Mouse (Mus musculus) liver, embryonic 15.5 days (tissue): ENCODE results near the gene Dgki. TPM values are rescaled to one million over a fixed set of nuclear protein-coding genes. Genes with fewer than 3 reads are reported as not detected.
"Not testable (repeated sequence)": the region's sequence is repeated elsewhere in the genome, so short reads cannot be mapped to it uniquely, and the experiment has no call there.

Experiments
- ATAC-seq: fragments of 200-750 bp; cut with Nextera tagmentation; 2 replicates; pipeline ENCODE4 v1.8.0; 2017; ENCODE audit warnings: moderate number of reproducible peaks, mild to moderate bottlenecking, moderate library complexity; ENCODE audit not compliant: insufficient read depth
- H3K27ac ChIP-seq: fragments of 300-500 bp; sonication (generic); replicated peaks from 2 replicates; pipeline ENCODE4 v1.5.1; 2015; ENCODE audit warnings: mild to moderate bottlenecking, inconsistent platforms
- H3K27me3 ChIP-seq: fragments of 300-500 bp; sonication (generic); 2 replicates; pipeline ENCODE4 v1.6.1; 2015; ENCODE audit warnings: mild to moderate bottlenecking, inconsistent platforms
- H3K36me3 ChIP-seq: fragments of 300-500 bp; sonication (generic); replicated peaks from 2 replicates; pipeline ENCODE4 v1.6.1; 2015; ENCODE audit warnings: moderate library complexity, mild to moderate bottlenecking, inconsistent platforms
- H3K4me1 ChIP-seq: fragments of 300-500 bp; sonication (generic); replicated peaks from 2 replicates; pipeline ENCODE4 v1.6.1; 2015; ENCODE audit warnings: inconsistent platforms
- H3K4me2 ChIP-seq: fragments of 300-500 bp; sonication (generic); 2 replicates; pipeline ENCODE4 v1.6.1; 2015; ENCODE audit warnings: moderate library complexity, mild to moderate bottlenecking, inconsistent platforms
- H3K4me3 ChIP-seq: fragments of 300-500 bp; sonication (generic); replicated peaks from 2 replicates; pipeline ENCODE4 v1.5.1; 2015; ENCODE audit warnings: mild to moderate bottlenecking, inconsistent platforms
- H3K9ac ChIP-seq: fragments of 300-500 bp; sonication (generic); 2 replicates; pipeline ENCODE4 v1.6.1; 2015; ENCODE audit warnings: moderate library complexity, mild to moderate bottlenecking, inconsistent platforms
- H3K9me3 ChIP-seq: fragments of 300-500 bp; sonication (generic); replicated peaks from 2 replicates; pipeline ENCODE4 v1.6.1; 2016; ENCODE audit warnings: inconsistent platforms
- WGBS: fragments of 180-500 bp; shearing (Covaris S2); methylation state at CpG from one replicate; pipeline ENCODE4 v1.1.7; 2015; ENCODE audit warnings: mixed read lengths; ENCODE audit not compliant: insufficient replicate concordance; 5-methylcytosine and 5-hydroxymethylcytosine counted together
- polyA plus RNA-seq: library from polyadenylated mRNA; unstranded; fragments of >200 nt; fragmentation: Nextera tagmentation; extraction: Ambion mirVana; gene quantifications from 2 replicates; pipeline ENCODE4 v1.2.1, GENCODE M21; 2015

Dgki gene
- polyA plus RNA-seq, 1 experiment from 2014 or later: 0.08 TPM

DNA sequence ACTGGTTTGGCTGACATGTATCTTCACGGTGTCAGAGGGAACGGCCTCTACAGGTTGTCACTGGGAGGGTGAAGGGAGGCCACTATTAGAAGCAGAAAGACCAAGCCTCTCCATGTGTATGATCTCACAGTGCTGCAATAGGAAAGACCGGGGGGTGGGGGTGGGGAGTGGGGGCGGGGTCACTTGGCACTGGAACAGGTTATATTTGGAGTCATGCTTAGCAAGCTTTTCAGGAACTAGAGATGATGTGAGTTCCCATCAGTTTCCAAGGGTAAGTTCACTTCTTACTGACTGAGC is 156.2 kb downstream of the Dgki start:
- 25% methylated on average over 4 of the region's 4 CpGs for WGBS
- no peak overlapping the region for H3K27ac ChIP-seq
- ATAC-seq: no peak

DNA sequence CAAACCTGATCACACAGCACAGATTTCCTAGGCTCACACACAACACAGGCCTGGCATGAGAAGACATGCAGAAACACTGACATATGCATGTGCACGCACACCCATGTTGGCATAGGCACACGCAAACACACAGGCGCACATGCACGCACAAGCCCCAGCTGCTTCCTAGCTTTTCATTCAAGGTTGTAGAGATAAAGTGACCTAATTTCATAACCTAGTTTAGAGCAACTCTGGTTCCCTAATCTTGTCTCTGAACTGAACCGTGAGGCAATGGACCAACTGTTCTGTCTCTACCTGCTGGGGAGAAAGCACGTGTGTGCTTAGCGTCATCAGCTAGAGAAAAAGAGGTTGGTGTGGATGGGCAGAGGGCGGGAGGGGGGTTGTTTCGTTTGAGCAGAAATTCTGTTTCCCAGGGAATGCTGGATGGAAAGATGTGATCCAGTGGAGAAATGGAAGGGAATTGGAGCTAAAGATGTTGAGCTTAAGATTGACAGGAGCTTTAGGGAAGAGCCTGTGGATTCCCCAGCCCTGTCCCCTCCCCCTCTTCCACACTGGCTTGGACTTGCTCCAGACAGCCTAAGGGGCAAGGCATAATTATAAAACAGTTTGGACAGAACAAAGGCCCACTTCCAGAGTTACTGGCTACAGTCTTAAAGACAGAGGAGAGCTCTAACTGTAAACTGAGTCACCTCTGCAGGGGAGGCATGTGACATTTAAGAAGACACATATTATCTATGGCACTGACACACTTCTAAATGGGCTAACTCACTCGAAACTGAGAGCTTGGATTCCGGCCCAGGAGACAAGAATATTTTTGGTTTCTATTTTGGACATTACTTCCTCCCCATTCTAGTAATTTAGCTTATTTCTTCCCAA is 156.8 kb downstream of the Dgki start:
- 63% methylated on average over 11 of the region's 11 CpGs for WGBS

More for the DNA sequence above, 156.2 kb downstream of the Dgki start:
- Histone ChIP-seq H3K4me2 (no peak overlapping the region), H3K9ac (no peak overlapping the region), H3K9me3 (no peaks in the 10 kb centered on the region), H3K4me1 (no peaks in the 10 kb centered on the region; the same call in 1 of the 2 replicates), H3K4me3 (no peak overlapping the region), H3K36me3 (no peaks in the 10 kb centered on the region), H3K27me3 (no peaks in the 10 kb centered on the region)

DNA sequence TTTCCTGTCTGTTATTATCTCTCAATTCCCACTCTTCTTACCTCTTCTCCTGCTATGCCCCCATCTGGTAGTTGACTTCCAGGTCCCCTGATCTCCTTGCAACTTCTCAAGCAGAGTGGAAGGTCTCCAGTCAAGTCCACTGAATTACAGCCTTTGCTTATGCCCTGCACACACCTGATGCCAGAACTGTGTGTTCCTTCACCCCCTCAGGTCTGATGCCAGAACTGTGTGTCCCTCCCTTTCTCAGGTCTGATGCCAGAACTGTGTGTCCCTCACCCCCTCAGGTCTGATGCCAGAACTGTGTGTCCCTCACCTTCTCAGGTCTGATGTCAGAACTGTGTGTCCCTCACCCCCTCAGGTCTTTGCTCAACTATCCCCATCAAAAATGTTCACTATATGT is 161.2 kb downstream of the Dgki start:
- Histone ChIP-seq H3K4me3 (no peak overlapping the region), H3K9me3 (no peaks in the 10 kb centered on the region), H3K27ac (no peak overlapping the region), H3K4me2 (no peak overlapping the region), H3K9ac (no peak overlapping the region), H3K27me3 (no peaks in the 10 kb centered on the region), H3K36me3 (no peaks in the 10 kb centered on the region), H3K4me1 (no peaks in the 10 kb centered on the region; the same call in 1 of the 2 replicates)
- ATAC-seq: no peak

More for the DNA sequence above, 156.8 kb downstream of the Dgki start:
- H3K9ac ChIP-seq: no peak overlapping the region
- no peak for ATAC-seq
- H3K27ac ChIP-seq: no peak overlapping the region
- no peaks in the 10 kb centered on the region for H3K27me3 ChIP-seq
- H3K9me3 ChIP-seq: no peaks in the 10 kb centered on the region
- no peaks in the 10 kb centered on the region for H3K36me3 ChIP-seq
- no peak overlapping the region for H3K4me2 ChIP-seq
- H3K4me3 ChIP-seq: no peak overlapping the region
- no peaks in the 10 kb centered on the region; the same call in 1 of the 2 replicates for H3K4me1 ChIP-seq

DNA sequence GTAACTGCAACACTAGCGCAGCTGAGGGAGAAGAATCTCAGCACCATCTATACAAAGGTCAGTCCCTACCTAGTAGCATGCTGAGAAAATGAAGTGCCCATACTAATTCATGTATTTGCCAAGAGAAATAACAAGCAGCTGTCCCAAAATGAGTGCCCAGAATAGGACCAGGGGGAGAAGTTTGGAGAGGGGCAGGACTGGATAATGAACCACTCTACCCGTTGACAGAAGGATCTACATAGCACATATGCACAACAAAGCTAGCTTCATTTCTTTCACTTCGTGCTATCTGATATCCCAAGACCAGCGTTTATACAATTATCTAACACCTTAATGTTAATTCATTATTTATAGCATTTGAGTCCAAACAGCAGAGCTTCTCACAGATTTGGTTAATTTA is 168.7 kb downstream of the Dgki start:
- Histone ChIP-seq H3K9ac (no peak overlapping the region), H3K4me3 (no peak overlapping the region), H3K27ac (no peak overlapping the region), H3K4me2 (no peak overlapping the region), H3K9me3 (no peaks in the 10 kb centered on the region), H3K27me3 (no peaks in the 10 kb centered on the region), H3K36me3 (no peaks in the 10 kb centered on the region), H3K4me1 (no peaks in the 10 kb centered on the region)
- WGBS: 60% methylated on average over 4 of the region's 4 CpGs
- no peak for ATAC-seq

DNA sequence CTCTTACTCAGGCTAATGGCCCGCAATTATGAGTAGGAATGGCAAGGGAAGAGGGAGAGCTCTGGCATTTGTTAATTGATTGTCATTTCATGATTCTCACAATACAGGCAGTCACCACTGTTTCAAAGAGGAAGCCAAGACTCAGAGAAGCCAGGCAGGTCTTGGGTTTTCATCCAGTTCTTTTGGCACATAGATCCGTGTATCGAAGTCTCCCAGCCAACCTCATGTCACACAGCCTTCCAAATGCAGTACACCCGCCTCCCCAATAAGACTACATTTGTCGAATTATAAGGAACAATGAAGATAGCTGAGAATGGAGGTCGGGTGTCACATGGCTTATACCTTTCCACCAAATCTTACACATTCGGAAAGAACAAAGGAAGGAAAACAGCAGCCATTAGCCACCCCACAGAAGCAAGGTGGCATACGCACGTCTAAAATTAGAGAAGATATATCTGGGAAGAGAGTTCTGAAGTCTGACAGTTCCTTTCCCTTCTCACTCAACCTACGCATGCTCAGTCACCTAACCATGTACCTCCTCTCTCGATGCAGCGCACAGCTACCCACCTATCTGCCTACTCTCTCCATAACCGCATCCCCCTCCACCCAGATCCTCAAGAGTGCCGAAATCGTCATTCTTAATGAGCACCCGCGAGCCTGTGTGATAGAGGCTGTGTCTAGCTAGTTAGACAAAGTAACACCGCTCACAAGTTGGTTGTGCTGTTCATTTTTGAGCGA is 179.4 kb downstream of the Dgki start:
- no peaks in the 10 kb centered on the region for H3K27me3 ChIP-seq
- no peaks in the 10 kb centered on the region for H3K9me3 ChIP-seq
- no peak overlapping the region for H3K27ac ChIP-seq
- no peak overlapping the region for H3K4me3 ChIP-seq
- H3K36me3 ChIP-seq: no peaks in the 10 kb centered on the region
- H3K9ac ChIP-seq: no peak overlapping the region
- H3K4me1 ChIP-seq: no peaks in the 10 kb centered on the region
- WGBS: 71% methylated on average over 19 of the region's 19 CpGs
- no peak for ATAC-seq
- no peak overlapping the region for H3K4me2 ChIP-seq

DNA sequence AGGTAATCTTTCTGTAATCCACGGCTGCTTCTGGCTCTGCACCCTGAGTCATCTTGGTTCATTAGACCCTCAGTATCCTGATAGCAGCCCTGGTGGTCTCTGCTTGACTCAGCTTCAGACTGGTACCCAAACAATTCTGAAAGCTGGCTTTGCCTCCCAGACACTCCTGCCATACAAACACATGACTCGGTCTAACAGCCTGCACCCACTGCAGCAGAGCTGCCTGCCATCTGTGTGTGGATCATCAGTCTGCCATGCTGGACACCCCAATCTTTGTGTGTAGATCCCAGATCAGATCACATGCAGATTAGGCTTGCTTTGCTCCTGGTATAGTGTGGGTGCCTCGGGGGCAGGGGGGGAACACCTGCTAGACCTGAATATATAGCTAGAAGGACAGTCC is 180.8 kb downstream of the Dgki start:
- Histone ChIP-seq H3K27ac (no peak overlapping the region), H3K9me3 (no peaks in the 10 kb centered on the region), H3K4me3 (no peak overlapping the region), H3K27me3 (no peaks in the 10 kb centered on the region), H3K9ac (no peak overlapping the region), H3K36me3 (no peaks in the 10 kb centered on the region), H3K4me1 (no peaks in the 10 kb centered on the region), H3K4me2 (no peak overlapping the region)
- 38% methylated on average over 3 of the region's 3 CpGs for WGBS
- no peak for ATAC-seq

DNA sequence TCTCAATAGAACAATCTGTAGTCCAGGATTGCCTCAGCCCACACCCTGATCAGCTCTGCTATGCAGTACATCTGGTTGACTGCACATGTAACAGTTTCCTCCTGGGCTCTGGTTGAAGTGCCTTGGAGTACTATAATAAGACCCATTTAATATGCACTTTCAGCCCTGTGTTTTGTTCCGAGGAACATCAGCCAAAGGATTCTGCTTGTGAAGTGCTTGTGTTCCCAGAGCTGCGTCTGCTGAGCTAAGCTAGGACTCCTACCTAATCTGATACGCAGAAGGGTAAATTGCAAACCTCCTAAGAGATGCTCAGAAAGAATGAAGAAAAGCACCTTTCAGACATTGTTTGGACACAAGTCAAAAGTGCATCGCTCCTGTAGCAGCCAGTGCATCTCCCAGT is 186.9 kb downstream of the Dgki start:
- Histone ChIP-seq H3K4me2 (no peak overlapping the region), H3K36me3 (no peaks in the 10 kb centered on the region)

DNA sequence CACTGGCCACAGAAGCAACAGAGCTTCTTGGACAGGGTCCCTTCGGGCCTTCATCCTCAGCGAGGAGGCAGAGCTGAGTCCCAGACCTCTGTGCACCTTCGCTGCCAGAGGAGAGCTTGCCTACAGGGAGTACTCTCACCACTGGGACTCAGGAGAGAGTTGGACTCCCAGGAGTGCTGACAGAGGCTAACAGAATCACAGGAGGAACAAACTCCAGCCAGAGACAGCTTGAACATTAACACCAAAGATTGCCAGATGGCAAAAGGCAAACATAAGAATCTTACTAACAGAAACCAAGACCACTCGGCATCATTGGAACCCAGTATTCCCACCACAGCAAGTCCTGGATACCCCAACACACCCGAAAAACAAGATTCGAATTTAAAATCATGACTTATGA is 193.7 kb downstream of the Dgki start:
- not testable (repeated sequence) for ATAC-seq, H3K27me3 ChIP-seq, H3K36me3 ChIP-seq, H3K9me3 ChIP-seq, H3K4me1 ChIP-seq, H3K9ac ChIP-seq, H3K4me2 ChIP-seq, H3K27ac ChIP-seq, H3K4me3 ChIP-seq
- 62% methylated on average over 6 of the region's 6 CpGs for WGBS

More for the DNA sequence above, 186.9 kb downstream of the Dgki start:
- no peaks in the 10 kb centered on the region for H3K9me3 ChIP-seq
- no peak overlapping the region for H3K4me3 ChIP-seq
- no peak for ATAC-seq
- H3K27me3 ChIP-seq: no peaks in the 10 kb centered on the region
- H3K27ac ChIP-seq: no peak overlapping the region
- H3K4me1 ChIP-seq: no peaks in the 10 kb centered on the region
- WGBS: 69% methylated on average over 4 of the region's 4 CpGs
- no peak overlapping the region for H3K9ac ChIP-seq

DNA sequence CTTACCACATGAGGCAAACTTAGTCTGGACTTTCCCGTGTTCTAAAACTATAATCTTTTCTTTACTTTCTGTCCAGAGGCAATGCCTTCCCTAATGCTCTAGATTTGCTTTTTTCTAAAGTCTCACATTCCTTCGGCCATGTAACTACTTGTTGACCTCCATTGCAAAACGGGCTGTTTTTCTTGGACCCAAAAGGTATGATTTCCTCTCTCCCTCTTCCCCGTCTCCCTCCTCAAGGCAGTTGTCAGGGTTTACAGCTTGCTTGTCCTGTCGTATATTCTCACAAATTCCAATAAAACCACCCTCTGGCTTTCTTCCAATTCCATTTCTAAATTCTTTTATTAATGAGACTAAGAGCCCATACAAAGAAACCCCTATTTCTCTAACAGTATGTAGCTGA is 199.6 kb downstream of the Dgki start:
- no peaks in the 10 kb centered on the region for H3K9me3 ChIP-seq
- WGBS: 62% methylated on average over 5 of the region's 5 CpGs
- no peaks in the 10 kb centered on the region for H3K4me1 ChIP-seq
- no peak overlapping the region for H3K9ac ChIP-seq
- no peak overlapping the region for H3K27ac ChIP-seq
- H3K4me3 ChIP-seq: no peak overlapping the region
- no peaks in the 10 kb centered on the region for H3K27me3 ChIP-seq
- H3K4me2 ChIP-seq: no peak overlapping the region
- no peaks in the 10 kb centered on the region for H3K36me3 ChIP-seq
- no peak for ATAC-seq

DNA sequence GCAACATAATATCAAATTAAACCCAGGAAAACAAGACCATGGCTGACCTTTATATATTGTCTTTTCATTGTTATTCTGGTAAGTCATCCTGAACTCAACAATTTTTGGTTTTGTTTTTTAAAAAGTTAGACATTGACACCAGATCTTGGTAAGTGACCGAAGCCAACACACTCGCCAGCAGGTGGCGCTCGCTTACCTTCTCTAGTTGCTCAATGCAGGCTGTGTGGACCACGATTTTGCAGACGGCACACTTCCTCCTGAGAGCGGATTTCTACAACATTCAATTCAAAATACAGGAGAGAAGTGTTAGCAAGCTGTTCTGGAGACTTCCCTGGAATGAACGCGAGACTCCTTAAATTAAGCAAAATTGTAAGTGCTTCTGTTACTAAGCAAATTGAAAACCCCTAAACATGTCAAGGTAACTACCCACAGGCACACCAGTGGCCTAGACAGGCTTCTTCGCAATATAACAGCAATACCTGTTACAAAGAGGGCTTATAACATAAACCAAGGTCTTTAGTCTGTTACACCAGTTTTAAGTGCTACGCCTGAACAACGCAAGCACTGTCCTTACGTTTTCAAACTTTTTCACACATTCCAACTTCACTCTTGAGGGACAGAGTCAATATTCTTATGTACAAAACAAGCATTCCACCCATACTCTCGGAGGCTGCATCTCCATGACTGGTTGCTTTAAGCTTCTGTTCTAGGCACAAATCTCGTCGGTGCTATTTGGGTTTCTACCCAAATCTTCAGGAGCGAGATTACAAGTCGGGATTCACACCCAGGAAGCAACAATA is 202.4 kb downstream of the Dgki start:
- Histone ChIP-seq H3K4me3 (no peak overlapping the region), H3K4me2 (no peak overlapping the region), H3K27me3 (no peaks in the 10 kb centered on the region), H3K36me3 (no peaks in the 10 kb centered on the region), H3K9me3 (no peaks in the 10 kb centered on the region), H3K4me1 (no peaks in the 10 kb centered on the region), H3K9ac (no peak overlapping the region), H3K27ac (no peak overlapping the region)
- no peak for ATAC-seq
- 37% methylated on average over 18 of the region's 18 CpGs for WGBS

DNA sequence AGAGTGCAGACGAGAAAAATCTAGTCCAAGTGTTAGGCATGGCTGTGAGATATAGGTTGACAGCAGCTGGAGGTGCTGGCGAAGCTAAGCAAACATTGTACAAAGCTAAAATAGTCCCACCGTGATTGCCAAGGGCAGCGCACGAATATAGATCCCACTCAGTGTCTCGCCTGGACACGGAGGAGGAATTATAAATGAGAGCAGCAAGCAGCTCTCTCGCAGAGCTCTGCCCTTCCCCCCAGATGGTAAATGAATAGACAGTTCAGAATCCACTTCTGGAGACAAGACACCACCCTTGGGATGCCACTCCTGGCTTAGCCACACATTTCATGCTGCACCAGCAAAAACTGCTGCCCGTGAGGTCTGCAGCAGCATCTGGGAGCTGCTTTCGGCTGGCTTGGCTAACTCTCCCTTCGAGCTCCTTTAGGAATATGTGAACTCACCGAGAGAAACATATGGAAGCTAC is 203.1 kb downstream of the Dgki start:
- no peak for ATAC-seq
- Histone ChIP-seq H3K36me3 (no peaks in the 10 kb centered on the region), H3K27ac (no peak overlapping the region), H3K9me3 (no peaks in the 10 kb centered on the region), H3K27me3 (no peaks in the 10 kb centered on the region), H3K4me2 (no peak overlapping the region), H3K4me3 (no peak overlapping the region), H3K9ac (no peak overlapping the region), H3K4me1 (no peaks in the 10 kb centered on the region)
- WGBS: 47% methylated on average over 12 of the region's 12 CpGs
